Mouse (Mus musculus) heart, adult 11 months (tissue): Measurements from ENCODE around the gene Fam89b.

Experiments
- DNase-seq: peaks from one replicate; pipeline ENCODE4 v3.0.0; 2022

Gene Fam89b

DNA sequence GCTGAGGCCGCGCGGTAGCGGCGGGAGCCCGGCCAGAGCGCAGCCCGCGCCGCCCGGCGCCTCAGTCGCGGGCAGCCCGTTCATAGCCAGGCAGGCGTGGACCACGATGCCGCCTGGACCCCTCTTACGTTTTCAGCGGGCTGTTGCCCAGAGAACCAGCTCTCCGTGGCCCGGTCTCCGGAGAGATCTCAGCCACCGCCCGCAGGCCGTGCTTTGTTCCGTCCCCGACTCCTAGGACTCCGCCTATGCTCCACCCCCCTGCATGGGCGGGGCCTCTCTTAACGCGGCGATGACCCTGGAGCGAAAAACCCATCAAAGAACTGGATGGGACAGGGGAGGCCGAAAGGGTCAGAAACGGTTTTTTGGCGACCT, at the start of gene Fam89b:
TSS of gene Fam89b (minus strand) at position 210 of the 372 bp plus-strand sequence.
- DNase-seq, result peak; percentile 99

DNA sequence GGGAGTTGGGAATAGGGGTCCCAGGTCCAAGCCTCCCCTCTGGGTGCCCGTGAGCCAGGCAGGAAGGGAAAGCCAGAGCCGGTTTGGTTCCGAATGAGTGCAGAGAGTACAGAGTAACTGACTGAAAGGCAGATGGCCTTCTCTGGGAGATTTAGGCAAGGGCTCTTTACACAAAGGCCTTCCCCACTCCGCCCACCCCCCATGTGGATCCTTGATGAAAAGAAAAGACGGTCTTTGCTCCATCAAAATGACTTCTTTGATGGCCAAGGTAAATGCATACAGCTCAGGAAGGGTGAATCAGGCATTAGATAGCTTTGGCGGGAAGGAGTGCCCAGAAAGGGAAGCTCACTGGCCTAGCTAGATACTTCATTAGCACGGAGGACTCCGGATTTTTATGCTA, 48.9 kb upstream of the Fam89b start:
- DNase-seq, result no peak

DNA sequence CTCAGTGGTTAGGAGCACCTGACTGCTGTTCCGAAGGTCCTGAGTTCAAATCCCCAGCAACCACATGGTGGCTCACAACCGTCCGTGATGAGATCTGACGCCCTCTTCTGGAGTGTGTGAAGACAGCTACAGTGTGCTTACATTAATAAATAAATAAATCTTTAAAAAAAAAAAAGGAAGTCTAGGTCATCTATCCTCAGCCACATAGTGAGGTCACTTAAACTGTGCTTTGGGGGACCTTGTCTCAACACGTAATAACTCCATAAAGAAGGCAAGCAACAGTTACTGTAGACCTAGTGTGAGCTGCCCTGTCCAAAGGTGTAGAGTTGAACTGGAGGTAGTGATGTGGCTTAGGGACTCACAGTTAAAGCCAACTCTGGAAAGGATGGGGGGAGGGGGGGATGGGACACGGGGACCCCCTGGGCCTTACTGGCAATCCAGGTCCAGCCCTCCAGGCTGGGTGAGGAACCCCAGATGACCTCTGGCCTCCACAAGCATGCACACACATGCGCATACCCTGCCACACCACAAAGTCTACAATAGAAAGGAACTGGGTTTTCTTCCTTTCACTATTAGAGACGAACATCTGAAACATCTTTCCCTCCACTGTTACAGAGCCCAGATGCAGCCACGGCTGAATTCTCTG, 48.1 kb upstream of the Fam89b start:
- no peak for DNase-seq

DNA sequence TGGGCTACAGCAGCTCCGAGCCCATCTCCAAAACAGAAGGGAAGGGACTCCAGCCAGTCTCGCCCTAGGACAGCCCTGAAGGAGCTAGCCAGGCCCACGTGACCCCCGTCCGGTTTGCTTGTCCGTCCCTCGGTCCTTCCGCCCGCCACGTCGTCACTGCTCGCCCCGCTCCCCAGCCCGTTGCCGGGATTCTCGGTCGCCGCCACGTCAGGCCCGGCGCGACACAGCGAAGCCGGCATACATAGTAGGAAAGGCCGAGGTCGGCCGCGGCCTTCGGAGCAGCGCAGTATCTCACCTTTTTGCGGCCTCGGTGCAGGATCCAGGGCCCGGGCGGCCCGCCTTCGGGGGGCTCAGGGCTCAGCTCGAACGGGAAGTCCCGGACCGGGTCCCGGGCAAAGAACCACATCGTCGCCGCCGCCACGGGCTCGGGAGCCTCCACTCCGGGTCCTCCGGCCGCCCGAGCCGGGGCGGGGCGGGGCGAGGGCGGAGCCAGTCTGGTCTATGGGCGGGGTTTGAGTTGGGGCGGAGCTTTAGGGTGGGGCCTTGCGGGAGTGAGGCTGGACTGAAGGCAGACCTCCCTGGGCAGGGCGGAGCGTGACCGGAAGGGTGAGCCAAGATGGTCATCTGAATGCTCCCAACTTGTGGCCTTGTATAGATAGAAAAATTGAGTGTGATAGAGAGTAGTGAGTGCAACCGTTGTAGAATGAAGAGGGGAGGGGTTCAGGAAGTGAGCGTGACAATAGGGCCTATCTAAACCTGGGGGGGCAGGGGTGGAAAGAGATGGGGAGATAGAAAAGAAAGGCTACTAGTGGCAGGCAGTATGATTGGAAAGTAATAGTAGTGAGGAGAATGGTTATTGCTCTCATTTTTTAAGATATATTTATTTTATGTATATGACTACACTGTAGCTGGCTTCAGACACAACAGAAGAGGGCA, 41.7 kb upstream of the Fam89b start, which contains the start of gene Scyl1:
TSS of gene Scyl1 (minus strand) at position 495 of the 936 bp plus-strand sequence.
- DNase-seq, result peak; percentile 100

DNA sequence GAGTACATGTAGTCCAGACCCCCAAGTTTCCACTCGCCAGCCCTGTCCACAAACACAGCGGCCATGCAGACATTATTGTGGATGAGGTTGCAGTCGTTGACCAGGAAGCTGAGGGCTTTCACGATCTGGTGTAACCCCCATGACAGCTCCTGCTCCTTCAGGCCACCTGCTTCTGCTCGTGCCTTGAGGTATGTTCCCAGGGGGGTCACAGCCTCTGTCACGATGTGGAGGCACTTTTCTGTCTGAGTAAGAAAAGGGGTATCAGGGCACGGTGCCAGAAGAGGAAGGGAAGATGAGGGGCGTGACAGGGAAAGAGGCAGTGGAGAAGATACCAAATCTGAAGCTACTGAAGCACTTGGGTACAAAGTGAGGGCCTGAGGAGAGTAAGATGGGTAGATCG, 40.9 kb upstream of the Fam89b start:
- peak; percentile 95 for DNase-seq

DNA sequence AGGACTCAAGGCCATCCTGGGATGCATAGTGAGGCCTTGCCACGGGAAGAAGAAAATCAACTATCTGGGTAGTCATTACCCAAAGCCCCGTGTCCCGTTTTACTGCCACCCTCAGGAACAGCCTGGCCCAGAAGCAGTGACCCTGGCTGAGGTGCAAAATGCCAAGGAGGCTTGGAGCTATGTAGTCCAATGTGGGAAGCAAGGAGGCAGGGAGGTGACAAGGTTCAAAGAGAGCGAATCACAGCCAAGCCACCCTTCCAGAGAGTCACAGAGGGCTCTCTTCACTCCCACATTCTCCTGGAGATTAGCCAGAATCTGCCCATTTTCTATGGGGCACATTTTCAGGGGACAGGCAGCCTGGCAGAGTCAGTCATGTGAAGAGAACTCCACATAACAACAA, 37.8 kb upstream of the Fam89b start:
- DNase-seq, result no peak

DNA sequence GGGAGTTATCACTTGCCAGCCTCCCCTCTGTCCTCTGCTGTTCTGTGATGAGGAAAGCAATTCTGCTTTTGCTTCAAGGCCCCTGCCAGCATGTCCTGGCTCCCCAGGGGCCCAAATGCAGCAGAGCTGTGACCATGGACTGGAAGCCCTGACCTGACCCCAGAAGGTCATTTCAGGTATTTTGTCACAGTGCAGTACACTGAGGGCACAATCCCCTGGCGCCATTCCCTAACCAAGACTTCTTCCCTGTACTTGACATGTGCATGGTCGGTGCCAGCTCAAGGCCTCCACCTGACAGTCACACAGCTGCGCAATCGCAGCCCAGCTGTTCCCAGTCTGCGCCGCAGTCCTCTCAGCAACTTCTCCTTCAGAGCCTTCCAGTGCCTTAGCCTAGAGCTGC, 33.7 kb upstream of the Fam89b start:
- DNase-seq, result no peak

DNA sequence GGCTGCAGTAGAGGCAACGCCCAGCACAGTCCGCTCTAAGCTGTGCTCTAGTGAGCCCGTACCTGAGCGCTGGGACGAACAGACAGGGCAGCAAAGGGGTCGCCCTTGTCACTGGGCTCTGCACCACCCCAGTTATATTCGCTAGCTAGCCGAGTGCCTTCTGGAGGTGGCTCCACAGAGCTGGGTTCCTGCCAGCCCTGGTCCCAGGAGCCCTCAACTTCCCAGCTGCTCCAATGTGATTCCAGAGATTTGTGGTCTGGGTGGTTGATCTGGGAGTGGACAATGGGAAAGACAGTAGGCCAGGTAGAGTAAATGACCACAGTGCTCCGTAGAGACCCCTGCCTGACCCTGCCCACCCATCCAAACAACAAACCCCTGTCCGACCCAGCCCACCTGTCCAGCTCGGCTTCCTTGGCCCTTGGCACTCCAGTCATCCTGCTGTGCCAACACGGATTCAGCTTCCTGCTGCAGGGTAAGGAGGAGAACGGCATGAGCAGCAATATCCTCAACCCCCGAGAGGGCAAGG, 29.5 kb upstream of the Fam89b start:
- DNase-seq, result peak; percentile 90

DNA sequence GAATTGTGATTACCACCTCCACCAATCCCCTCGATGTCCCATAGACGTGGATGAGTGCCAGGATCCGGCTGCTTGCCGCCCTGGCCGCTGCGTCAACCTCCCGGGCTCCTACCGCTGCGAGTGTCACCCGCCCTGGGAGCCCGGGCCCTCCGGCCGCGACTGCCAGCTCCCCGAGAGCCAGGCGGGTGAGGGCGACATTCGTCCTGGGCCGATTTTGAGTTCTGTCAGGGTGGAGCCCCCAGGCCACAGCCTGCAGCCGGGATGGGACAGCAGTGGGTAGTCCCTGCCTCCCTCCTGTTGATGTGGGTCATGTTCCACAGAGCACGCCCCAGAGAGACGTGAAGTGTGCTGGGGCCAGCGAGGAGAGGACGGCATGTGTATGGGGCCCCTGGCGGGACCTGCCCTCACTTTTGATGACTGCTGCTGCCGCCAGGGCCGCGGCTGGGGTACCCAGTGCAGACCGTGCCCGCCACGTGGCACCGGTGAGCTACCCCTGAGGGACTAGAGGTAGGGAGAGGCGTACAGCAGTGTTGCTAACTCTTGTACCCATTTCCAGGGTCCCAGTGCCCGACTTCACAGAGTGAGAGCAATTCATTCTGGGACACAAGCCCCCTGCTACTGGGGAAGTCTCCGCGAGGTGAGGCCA, 27.7 kb upstream of the Fam89b start:
- peak; percentile 91 for DNase-seq

DNA sequence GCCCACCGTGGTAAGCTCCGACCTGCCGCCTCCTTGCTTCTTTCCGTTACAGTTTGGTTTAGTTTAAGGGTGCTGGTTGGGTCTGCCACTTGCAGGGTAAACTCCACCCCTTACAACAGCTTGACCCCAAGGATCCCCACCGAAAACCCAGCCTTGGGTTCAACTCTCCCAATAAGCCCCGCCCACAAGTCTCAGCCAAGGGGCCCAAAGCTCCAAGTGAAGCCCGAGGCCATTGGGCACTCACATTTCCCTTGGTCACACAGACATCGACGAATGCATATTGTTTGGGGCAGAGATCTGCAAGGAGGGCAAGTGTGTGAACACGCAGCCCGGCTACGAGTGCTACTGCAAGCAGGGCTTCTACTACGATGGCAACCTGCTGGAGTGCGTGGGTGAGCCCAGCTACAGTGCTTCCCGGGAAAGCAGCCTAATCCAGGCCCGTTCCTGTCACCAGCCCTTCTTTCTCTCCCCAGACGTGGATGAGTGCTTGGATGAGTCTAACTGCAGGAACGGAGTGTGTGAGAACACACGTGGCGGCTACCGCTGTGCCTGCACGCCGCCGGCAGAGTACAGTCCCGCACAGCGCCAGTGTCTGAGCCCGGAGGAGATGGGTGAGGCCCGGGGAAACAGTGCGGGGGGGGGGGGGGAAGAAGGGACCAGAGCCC, 27.0 kb upstream of the Fam89b start:
- DNase-seq, result no peak

DNA sequence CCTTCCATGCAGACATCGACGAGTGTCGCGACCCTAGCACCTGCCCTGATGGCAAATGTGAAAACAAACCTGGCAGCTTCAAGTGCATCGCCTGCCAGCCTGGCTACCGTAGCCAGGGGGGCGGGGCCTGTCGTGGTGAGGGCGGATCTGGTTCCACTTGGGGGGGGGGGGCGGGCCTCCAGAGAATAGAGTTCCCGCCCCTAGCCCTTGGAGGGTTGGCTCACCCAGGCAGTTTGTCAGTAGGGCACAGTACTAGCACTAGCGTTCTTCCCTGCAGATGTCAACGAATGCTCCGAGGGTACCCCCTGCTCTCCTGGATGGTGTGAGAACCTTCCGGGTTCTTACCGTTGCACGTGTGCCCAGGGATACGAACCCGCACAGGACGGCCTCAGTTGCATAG, 22.3 kb upstream of the Fam89b start:
- no peak for DNase-seq

DNA sequence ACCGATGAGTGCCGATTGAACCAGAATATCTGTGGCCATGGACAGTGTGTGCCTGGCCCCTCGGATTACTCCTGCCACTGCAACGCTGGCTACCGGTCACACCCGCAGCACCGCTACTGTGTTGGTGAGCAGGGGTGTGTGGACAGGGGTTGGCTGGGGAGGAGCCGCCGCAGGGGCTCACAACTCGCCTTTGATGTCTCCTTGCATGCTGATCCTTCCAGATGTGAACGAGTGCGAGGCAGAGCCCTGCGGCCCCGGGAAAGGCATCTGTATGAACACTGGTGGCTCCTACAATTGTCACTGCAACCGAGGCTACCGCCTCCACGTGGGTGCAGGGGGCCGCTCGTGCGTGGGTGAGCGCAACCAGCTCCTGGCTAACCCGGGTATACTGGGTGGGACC, 21.5 kb upstream of the Fam89b start:
- no peak for DNase-seq

DNA sequence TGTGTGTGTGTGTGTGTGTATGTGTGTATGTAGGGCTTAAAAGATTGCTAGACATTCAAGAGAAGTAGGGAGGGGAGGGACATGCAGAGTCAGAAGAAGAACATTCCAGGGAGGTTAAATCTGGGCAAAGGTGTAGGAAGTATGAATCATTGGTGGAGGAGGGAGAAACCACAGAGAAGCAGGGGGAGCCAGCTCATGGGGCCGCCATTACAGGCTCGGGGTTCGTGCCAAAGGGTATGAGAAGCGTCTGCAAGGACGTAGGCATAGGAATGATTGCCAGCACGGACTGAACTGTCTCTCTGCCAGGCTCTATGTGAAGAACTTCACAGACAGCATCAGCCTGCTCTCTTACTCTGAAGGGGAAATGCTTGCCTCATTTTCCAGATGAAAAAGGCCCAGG, 20.0 kb upstream of the Fam89b start:
- DNase-seq, result no peak

DNA sequence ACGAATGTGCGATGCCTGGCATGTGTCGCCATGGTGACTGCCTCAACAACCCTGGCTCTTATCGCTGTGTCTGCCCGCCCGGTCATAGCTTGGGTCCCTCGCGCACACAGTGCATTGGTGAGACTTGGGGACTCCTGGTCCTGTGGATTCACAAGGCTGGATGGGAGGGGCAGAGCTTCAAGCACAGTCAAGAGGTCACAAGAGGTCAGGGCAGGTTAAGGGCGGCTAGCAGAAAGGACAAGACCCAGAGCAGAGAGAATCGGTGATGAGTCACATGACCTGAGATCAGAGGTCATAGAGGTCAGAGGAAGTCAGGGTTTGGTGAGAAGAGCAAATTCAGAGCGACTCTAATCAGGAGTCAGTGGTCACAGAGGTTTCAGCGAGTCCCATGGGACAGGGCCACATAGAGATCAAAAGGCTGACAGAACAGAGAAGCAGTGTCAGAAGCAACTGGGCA, 17.5 kb upstream of the Fam89b start:
- no peak for DNase-seq

DNA sequence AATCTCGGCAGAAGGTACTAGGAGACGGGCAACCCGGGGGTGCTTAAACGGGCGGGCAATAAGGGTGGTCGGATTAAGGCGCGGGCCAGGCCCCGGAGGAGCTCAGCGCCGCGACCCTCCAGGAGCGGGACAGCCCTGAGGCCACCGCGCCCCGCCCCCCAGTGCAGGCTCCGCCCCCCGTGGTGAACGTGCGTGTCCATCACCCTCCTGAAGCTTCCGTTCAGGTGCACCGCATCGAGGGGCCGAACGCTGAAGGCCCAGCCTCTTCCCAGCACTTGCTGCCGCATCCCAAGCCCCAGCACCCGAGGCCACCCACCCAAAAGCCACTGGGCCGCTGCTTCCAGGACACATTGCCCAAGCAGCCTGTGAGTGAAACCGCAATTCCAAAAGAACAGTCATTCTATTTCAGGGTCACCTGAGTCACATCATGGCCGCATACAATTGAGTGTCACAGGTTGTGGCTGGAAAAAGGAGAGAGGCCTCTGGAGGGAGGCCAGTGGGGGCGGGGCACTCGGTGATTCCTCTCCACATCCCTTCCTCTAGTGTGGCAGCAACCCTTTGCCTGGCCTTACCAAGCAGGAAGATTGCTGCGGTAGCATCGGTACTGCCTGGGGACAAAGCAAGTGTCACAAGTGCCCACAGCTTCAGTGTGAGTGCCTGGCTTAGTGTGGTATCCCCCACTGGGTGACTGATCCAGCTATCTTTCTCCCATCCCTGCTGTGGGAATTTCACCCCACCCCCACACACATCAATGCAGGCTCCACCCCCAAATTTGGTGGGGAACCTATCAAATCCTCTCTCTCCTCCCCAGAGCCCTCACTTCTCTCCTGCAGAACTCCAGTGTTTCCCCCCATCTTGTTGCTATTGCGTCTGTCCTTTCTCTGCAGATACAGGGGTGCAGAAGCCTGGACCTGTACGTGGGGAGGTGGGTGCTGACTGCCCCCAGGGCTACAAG, 16.6 kb upstream of the Fam89b start:
- DNase-seq, result no peak

DNA sequence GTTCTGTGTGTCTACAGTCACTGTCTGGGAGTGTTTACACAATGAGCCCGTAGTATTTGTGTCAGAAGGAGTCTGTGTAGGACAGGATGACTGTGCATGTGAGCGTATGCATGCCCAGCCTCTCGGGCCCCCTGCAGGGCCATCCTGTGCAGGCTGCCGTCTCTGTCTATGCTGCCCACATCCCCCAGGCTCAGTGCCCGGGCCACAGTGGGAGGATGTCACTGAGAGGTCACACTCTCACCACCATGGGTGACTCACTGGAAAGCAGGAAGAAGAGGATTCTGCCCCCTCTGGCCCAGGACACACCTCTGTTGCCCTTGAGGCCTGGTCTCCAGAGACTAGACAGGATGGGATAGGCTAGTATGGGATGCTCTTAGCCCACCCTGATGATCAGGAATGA, 14.1 kb upstream of the Fam89b start:
- peak; percentile 95 for DNase-seq

DNA sequence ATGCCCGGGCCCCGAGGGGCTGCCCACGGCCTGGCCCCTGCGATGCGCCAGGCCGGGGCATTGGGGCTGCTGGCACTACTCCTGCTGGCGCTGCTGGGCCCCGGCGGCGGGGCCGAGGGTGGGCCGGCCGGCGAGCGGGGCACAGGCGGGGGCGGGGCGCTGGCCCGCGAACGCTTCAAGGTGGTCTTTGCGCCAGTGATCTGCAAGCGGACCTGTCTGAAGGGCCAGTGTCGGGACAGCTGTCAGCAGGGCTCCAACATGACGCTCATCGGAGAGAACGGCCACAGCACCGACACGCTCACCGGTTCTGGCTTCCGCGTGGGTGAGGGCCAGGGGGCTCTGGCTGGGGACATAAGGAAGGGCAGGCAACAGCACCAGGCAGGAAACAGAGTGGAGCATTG, 12.8 kb upstream of the Fam89b start:
- DNase-seq, result no peak

DNA sequence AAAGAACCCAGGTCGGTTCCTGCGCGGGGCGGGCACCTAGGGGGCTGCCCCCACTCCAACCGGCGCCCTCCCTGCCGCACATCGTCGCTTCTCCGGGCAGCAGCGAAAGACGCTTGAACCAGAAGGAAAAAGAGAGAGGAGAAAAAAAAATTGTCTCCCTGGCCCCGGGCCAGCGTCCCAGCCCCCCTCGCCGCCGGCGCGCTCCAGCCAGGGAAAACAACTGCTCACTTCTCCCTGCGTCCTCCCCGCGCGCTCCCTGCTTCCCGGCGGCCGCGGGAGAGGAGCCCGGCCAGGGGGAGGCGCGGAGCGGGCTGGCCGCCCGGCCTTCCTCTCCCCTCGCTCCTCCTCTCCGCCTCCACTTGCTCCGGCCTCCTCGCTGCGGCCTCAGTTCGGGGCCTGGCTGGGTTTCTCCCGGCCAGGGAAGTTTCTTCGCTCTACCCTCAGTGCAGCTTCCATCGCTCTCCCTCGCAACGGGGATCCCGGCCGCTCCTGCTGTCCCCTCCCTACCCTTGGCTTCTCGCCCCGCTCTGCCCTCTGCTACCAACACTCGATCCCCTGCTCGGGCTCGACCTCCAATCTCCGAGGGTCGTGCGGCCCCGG, 12.3 kb upstream of the Fam89b start:
- peak; percentile 99 for DNase-seq

DNA sequence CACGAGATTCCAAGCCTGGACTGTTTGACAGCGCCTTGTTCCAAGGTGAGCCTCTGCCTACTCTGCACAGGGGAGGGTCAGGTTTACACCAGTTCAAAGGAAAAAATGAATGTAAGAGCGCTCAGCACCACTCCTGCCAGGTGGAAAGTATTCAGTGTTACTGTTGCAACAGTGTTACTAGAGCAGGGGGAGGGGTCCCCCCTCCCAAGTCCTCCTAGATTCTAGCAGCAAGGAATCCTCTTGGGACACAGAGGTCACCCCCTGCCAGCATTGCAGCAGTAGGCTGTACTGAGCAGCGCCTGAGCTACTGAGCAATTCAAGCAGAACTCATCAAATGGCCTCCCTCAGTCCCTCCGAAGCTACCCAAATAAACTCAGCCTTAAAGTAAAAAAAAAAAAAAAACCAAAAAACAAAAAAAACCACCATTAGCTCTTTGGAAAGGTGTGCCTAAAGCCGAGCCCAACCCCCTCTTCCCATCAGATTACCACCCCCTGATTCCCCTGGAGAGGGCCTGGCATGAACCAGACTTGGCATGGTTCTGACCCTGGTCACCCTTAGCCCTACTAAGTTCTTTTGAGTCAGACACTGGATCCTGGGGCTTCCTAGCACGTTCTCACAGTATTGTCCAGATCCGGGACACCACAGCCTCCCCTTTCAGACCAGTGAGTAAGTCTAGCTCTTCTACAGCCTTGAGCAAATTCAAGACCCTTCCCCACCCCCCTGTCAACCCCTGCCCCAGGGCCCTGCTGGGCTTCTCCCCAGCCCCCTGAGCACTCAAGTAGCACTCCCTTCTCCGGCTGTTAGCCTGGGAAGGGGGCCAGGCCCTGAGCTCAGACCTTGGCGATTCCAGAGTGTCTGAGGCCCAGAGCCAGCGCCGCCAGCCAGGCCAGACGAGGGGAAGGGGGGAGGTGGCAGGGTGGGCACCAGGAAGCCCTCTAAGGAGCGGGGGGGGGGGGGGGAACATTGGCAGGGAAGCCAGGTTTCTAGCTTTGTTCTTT, 11.2 kb upstream of the Fam89b start, which contains the start of gene Ltbp3:
TSS of gene Ltbp3 (plus strand) at position 585 of the 998 bp plus-strand sequence.
- DNase-seq, result peak; percentile 98

DNA sequence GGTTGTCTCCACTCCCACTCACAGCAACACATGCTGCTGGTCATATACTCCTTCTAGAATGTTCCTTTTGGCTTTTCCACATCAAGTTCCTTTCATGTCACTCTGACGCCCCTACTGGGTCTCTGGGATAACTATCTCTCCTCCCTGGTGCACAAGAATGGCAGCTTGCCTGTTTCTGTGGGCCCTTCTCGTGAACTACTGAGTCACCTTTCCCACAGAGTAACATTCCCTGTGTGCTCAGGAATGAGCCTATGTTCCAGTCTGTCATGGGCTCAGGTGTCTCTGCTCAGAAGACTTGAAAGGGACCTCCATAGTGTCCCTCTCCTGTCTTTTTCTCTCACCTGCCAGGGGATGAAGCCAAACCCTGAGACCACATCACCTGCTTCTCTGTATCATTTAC, 10.0 kb upstream of the Fam89b start:
- DNase-seq, result no peak
